Mouse (Mus musculus) cerebellum, adult 2 months (tissue): ENCODE measurements around the gene Pcgf3.

ENCODE experiments used
- CTCF ChIP-seq: fragments of 200-500 bp; IDR thresholded peaks from 2 replicates; pipeline ENCODE4 v1.5.1; 2011; ENCODE audit warnings: low read depth, mild to moderate bottlenecking, control low read depth, low read length, moderate library complexity, borderline replicate concordance; ENCODE audit not compliant: insufficient read depth
- POLR2A ChIP-seq: fragments of 200-500 bp; IDR thresholded peaks from 2 replicates; pipeline ENCODE4 v1.6.1; 2011; ENCODE audit warnings: low read length, control low read depth, borderline replicate concordance; ENCODE audit not compliant: insufficient read depth

DNA sequence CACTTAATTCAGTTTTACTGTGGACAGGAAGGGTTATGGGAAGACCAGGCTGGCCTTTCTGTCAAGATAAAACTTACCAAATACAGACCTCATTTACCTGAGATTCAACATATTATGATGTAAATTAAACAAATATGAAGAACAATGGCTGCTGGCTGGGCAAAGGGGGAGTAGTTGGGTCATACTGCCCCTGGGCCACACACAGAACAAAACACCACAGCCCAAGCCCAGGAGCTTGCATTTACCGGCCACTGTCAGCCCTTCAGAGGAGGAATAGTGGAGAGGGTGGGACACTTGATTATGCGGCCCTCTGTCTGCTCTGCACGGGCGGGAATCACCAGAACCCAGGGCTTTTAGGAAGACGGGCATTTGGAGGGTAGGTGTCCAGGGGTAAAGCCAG is 57.9 kb downstream of the Pcgf3 start:
- TF ChIP-seq CTCF (no peak), POLR2A (no peak)
